Mouse (Mus musculus) retina, adult 2 months (tissue): ENCODE measurements around the gene Muc2.

ENCODE experiments used
- DNase-seq: peaks from one replicate; pipeline ENCODE4 v3.0.0-alpha.2; 2012; ENCODE audit warnings: low read depth, low spot score

Muc2 gene

DNA sequence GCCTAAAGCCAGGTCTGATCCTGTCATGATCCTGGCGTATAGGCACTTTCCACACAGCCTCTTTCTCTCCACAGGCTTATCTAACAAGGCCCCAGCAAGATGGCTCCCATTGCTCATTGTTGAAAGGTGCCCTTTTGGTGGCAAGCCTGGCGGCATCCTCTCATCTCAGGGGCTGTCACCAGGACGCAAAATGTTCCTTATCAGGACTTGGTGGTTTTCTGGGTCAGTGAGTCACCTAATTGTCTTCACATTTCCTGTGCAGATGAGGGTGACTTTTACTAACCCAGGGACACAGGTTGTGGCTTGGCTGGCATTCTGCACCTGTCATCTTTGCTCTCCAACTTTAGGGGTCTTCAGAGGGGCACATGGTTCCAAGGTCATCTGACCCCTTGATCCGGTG, 68.2 kb downstream of the Muc2 start:
- DNase-seq = no peak

DNA sequence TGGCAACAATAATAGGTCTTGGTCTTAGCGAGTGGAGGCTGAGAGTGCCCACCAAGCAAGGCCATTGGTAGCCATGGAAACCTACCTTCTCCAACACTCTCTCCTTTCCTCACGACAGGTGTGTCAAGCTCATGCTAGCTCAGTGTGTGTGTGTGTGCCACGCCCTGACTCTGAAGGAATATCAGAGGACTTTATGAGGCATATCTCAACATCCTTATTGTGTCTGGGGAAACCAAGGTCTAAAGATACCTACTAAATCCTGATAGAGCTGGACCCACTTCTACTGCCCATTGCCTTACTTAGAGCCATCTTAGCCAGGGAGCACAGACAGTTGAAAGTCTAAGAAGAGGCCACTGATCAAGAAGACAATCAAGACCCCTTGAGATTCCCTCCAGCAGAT, 80.4 kb downstream of the Muc2 start:
- no peak for DNase-seq

DNA sequence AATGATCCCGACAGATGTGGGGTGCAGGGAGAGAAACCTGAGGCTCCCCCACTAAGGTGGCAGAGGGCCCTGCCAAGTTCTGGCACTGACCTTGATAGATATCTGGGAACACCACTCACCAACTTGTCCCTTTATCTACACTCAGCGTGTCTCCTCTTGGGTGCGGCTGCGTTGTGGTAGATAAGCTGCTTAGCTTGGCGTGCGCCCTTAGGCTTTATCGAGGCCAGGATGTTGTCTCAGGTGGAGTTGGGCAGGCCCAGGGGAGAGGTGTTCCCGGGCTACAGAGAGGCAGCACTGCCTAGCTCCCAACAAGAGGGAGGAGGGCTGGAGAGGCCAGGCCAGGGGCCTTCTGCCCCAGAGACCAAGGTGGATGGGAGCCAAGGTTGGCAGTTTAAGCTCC, 80.8 kb downstream of the Muc2 start:
- no peak for DNase-seq

DNA sequence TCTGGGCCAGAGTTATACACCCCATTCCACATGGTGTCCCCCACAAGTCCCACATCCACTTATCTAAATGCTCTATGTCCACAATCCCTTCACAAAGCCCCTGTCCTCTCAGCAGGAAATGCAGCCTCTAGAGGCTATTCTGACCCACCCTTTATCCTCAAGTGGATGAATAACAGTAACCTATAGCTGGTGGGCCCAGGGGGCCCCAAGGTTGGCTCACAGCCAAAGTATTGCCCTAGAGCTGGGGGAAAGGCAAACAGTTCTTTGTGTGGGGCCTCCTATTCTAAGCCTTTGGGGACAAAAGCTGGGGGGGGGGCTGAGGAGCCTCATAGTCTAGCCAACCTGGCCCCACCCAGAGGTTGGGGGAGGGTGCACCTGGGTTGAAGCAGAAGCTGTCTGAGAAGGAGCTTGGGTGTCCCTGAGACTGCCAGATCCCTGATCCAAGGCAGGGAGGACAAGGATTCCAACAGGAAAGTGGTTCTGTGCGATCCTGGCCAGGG, 82.0 kb downstream of the Muc2 start:
- DNase-seq = no peak

DNA sequence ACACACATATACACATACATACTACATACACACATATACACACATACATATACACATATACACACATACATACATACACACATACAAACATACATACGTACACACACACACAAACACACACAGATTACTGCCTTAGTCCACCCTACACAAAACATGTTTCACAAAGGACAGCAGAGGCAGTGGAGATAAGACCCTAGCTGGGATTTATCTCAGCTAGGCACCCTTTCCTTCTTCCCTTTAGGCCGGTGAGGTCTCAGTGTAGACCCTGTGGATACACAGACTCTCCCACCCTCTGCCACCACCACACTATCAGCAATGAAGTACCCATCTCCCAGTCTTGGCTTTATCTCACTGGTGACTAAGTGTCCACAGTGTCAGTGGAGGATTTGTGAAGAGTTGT, 84.7 kb downstream of the Muc2 start:
- no peak for DNase-seq

DNA sequence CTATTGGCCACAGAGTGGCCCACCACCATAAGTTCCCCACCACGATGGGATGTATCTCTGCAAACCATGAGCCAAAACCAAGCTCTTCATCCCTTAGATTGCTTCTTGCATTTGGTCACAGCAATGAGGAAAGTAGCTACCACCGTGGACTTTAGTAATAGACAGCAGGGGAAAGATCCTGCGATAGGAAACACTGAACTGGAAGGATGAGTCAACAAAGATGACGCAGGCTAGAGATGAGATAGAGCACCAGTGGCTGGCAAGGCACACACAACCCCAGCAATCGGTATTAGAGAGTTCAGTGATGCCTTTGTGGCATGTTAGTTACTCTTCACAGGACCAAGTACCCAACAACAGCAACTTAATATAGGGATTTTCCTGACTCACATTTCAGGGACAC, 86.1 kb downstream of the Muc2 start:
- DNase-seq = no peak

DNA sequence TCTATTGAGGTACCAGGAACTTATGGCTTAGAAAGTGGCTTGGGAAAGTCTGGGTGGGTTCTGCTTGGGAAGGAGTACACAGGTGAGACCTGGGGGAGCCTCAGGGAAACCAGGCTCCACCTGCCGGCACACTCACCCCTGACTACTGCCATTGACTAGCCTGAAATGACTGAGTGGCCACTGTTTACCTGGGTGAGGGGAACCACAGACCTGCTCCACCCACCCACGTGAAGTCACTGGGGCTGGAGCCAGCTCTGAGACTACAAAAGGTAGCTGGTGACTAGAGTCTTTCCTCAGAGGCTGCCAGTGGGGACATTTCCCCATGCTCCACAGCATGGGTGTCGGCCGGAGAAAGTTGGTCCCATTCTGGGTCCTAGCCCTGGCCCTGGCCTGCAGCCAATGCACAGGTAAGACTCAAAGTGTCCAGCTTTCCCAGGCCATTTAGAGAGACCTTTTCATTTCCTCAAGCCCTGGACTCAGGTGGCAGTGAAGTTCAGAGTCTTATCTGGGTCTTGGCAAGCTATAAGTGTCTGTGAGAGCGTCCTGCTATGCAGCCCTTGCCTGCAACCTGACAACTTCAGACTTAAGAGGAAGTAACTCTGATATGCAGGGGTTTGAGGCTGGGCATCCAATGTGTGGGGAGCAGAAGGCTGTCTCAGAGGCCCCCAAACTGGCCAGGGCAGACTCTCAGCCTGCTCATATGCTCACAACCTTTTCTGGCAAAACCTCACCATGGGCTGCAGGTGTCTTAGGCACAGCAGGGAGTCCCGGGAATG, 98.7 kb downstream of the Muc2 start, which contains the start of gene Muc5ac:
Muc5ac (plus strand) TSS at position 296 of the 776 bp plus-strand sequence.
- DNase-seq = no peak

DNA sequence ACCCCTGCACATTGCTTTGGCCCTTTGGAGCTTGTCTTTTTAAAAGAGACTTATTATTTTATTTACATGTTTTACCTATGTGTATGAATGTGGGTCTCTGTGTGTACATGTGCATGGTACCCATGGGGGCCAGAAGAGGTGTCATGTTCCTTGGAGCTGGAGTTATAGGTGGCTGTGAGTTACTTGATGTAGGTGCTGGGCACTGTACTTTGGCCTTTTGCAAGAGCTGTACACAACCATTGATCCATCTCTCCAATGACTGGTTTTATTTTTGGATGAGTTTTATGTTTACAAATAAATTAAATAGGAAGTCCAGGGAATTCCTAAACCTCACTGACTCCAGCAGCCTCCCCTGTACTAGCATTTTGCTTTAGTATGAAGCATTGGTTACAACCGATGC, 104.1 kb downstream of the Muc2 start:
- no peak for DNase-seq

DNA sequence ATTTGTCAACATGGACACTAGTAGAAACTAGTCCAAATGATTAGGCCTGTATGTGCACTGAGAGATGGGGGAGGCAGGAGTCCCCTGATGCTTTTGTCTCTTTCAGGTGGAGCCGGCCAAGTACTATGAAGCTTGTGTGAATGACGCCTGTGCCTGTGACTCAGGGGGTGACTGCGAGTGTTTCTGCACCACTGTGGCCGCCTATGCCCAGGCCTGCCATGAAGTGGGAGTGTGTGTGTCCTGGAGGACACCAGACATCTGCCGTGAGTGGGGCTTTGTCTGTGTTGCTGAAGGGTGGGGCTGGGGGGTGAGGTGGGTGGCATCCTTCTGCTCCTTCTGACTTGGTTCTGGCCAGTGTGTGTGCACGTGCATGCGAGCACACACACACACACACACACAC, 113.1 kb downstream of the Muc2 start:
- no peak for DNase-seq
